Mouse (Mus musculus) heart, adult 2 months (tissue): Measurements from ENCODE around the gene Foxj3.
"Not testable (repeated sequence)": the region's sequence is repeated elsewhere in the genome, so short reads cannot be mapped to it uniquely, and the experiment has no call there.

Source experiments
- CTCF ChIP-seq: fragments of 200-600 bp; IDR thresholded peaks from 2 replicates; pipeline ENCODE4 v1.8.1; 2022; ENCODE audit warnings: antibody characterized with exemption, mild to moderate bottlenecking, moderate library complexity
- POLR2A ChIP-seq: fragments of 200-500 bp; IDR thresholded peaks from 2 replicates; pipeline ENCODE4 v1.6.1; 2011; ENCODE audit warnings: mild to moderate bottlenecking, low read depth, low read length, control low read depth; ENCODE audit not compliant: insufficient read depth

GRCm38 (mm10) chr4:119536615-119537014 lies at the start of gene Foxj3:
- not testable (repeated sequence) for TF ChIP-seq POLR2A, CTCF
